Mouse (Mus musculus) stomach, embryonic 16.5 days (tissue): ENCODE results near the gene Fam186b. TPM values are rescaled to one million over a fixed set of nuclear protein-coding genes. Genes with fewer than 3 reads are reported as not detected.
"Not testable (repeated sequence)": the region's sequence is repeated elsewhere in the genome, so short reads cannot be mapped to it uniquely, and the experiment has no call there.

ENCODE experiments used
- ATAC-seq: fragments of 200-750 bp; cut with Nextera tagmentation; 2 replicates; pipeline ENCODE4 v1.8.0; 2017; ENCODE audit warnings: moderate number of reproducible peaks, moderate TSS enrichment; ENCODE audit not compliant: insufficient read depth, low FRiP score
- H3K27ac ChIP-seq: fragments of 300-500 bp; sonication (generic); 2 replicates; pipeline ENCODE4 v1.5.1; 2014; ENCODE audit warnings: low read length
- H3K27me3 ChIP-seq: fragments of 300-500 bp; sonication (generic); 2 replicates; pipeline ENCODE4 v1.6.1; 2014; ENCODE audit warnings: low read length, control low read depth, mixed read lengths; ENCODE audit not compliant: control insufficient read depth, insufficient read depth
- H3K36me3 ChIP-seq: fragments of 300-500 bp; sonication (generic); 2 replicates; pipeline ENCODE4 v1.6.1; 2014; ENCODE audit warnings: low read length; ENCODE audit not compliant: control insufficient read depth, insufficient read depth
- H3K4me1 ChIP-seq: fragments of 300-500 bp; sonication (generic); 2 replicates; pipeline ENCODE4 v1.6.1; 2014; ENCODE audit warnings: low read length, control low read depth, mixed read lengths; ENCODE audit not compliant: control insufficient read depth, insufficient read depth
- H3K4me2 ChIP-seq: fragments of 300-500 bp; sonication (generic); 2 replicates; pipeline ENCODE4 v1.6.1; 2014; ENCODE audit warnings: low read depth, low read length, mixed read lengths
- H3K4me3 ChIP-seq: fragments of 300-500 bp; sonication (generic); replicated peaks from 2 replicates; pipeline ENCODE4 v1.5.1; 2014; ENCODE audit warnings: mild to moderate bottlenecking, low read length
- H3K9ac ChIP-seq: fragments of 300-500 bp; sonication (generic); 2 replicates; pipeline ENCODE4 v1.6.1; 2014; ENCODE audit warnings: low read length
- H3K9me3 ChIP-seq: fragments of 300-500 bp; sonication (generic); replicated peaks from 2 replicates; pipeline ENCODE4 v1.6.1; 2016; ENCODE audit warnings: low read length, control low read depth; ENCODE audit not compliant: control insufficient read depth
- WGBS: fragments of 180-500 bp; shearing (Covaris S2); extraction: QIAGEN DNeasy Blood & Tissue Kit; methylation state at CpG from one replicate; pipeline ENCODE4 v1.1.7; 2014; 5-methylcytosine and 5-hydroxymethylcytosine counted together
- polyA plus RNA-seq: library from polyadenylated mRNA; unstranded; fragments of >200 nt; fragmentation: Nextera tagmentation; extraction: Ambion mirVana; gene quantifications from 2 replicates; pipeline ENCODE4 v1.2.1, GENCODE M21; 2015

Fam186b gene
- polyA plus RNA-seq, 1 experiment from 2014 or later, result 0.06 TPM

DNA sequence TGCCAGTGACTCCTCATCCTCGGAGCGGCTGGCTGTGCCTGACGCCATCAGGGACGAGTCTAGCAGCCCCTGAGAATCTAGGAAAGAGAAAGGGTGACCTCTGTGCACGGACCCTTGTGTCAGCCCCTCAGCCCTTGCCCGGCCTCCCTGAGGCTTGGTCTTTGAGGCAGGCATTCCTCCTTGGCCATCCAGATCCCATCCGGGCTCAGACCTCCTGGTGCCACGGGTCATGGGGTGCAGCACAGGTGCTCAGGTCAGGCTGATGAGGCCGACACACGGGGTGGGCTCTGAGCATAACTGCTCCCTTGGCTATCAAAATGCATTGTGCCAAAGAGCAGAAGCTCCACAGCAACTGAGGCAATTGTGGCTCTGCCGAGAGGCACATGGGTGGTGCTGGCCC lies 45.8 kb downstream of the Fam186b start:
- Histone ChIP-seq H3K36me3 (peaks cover 6% of the 10 kb centered on the region; the same call in 1 of the 2 replicates), H3K4me2 (no peak overlapping the region), H3K4me3 (no peak overlapping the region), H3K27ac (no peak overlapping the region), H3K9ac (no peak overlapping the region; the same call in 1 of the 2 replicates), H3K27me3 (no peaks in the 10 kb centered on the region), H3K9me3 (no peaks in the 10 kb centered on the region), H3K4me1 (peaks cover 12% of the 10 kb centered on the region)
- WGBS, result 91% methylated on average over 11 of the region's 11 CpGs
- no peak for ATAC-seq

DNA sequence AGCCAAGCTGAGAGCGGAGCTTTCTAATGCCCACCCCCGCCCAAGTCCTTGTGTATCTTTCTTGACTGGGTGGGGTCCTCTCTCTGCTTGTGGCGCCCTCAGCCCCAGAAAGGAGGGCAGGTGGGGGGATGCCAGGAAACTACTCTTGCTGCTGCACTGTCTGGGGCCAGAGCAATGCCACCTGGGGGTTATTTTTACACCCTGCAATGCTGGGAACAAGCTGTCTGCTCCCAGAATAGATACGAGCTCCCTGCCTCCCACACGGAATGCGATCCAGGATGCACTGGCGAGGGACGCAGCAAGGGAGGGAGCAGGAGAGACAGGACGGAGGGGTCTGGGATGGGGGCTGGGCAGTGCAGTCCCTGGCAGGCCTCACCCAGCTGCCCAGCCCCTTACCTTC lies 46.7 kb downstream of the Fam186b start:
- H3K36me3 ChIP-seq, result peaks cover 10% of the 10 kb centered on the region; the same call in 1 of the 2 replicates
- no peaks in the 10 kb centered on the region for H3K9me3 ChIP-seq
- H3K4me2 ChIP-seq, result no peak overlapping the region
- no peaks in the 10 kb centered on the region for H3K27me3 ChIP-seq
- no peak overlapping the region for H3K4me3 ChIP-seq
- peaks cover 9% of the 10 kb centered on the region for H3K4me1 ChIP-seq
- no peak overlapping the region; the same call in 1 of the 2 replicates for H3K9ac ChIP-seq
- no peak for ATAC-seq
- no peak overlapping the region for H3K27ac ChIP-seq
- 71% methylated on average over 9 of the region's 9 CpGs for WGBS

DNA sequence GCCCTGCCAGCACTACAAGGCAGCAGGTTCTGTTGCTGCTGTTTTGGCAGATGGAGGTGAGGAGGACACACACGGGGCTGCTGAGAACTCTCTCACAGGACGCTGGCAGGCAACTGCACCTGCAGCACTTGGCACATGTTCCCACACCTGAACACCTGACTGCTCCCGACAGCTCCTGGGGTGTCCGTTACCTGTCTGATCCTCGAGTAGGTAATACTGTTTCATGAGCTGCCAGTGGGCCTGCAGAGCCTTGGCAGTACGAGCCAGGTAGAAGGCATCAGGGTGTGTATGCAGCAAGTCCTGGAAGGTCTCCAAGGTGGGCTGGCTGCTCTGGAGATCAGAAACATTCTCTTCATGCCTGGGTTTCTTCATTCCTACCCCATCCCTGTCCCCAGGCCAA lies 49.0 kb downstream of the Fam186b start:
- not testable (repeated sequence) for H3K9me3 ChIP-seq

DNA sequence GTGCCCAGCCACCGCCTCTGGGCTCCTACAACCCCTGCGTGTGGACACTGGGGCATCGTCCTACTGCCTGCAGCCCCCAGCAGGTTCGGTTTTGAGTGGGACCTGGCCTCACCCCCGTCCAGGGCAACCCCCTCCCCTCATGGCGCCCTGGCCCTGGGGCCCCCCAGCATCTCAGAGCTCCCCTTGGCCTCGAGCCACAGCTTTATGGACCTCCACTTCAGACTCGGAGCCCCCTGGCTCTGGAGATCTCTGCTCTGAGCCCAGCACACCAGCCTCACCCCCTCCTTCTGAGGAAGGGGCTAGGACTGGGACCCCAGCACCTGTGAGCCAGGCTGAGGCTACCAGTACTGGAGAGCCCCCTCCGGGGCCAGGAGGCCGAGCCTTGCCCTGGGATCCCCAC lies 53.6 kb downstream of the Fam186b start:
- Histone ChIP-seq H3K9me3 (no peaks in the 10 kb centered on the region), H3K4me2 (no peak overlapping the region), H3K36me3 (0 out of 2 replicates have a peak, but pooled peaks cover 9% of the 10 kb centered on the region), H3K27ac (no peak overlapping the region), H3K27me3 (no peaks in the 10 kb centered on the region), H3K9ac (no peak overlapping the region), H3K4me1 (no peaks in the 10 kb centered on the region), H3K4me3 (no peak overlapping the region)
- no peak for ATAC-seq
- WGBS, result 85% methylated on average over 10 of the region's 10 CpGs

More for the DNA sequence above, 49.0 kb downstream of the Fam186b start:
- not testable (repeated sequence) for H3K4me1 ChIP-seq, H3K4me2 ChIP-seq, H3K4me3 ChIP-seq, ATAC-seq, H3K27me3 ChIP-seq, H3K27ac ChIP-seq, H3K9ac ChIP-seq
- H3K36me3 ChIP-seq, result peaks cover 15% of the 10 kb centered on the region; the same call in 1 of the 2 replicates
- WGBS, result 77% methylated on average over 6 of the region's 6 CpGs

DNA sequence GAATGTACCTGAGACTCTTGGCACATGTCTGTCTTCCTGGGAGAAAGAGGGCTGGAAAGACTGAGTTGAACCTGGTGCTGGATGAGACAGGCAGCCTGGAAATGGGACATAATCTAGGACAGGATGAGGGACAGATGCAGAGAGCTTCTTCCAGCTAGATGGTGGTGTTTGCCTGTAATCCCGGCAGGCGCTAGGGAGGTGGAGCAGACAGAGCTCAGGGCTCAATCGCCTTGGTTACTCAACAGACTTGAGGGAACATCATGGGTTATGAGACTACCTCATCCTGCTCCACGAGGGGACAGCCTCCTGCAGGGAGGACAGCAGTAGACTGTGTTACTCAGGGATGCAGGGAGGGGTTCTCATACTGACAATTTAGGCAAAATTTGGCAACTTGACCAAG lies 54.4 kb downstream of the Fam186b start:
- ATAC-seq, result no peak

DNA sequence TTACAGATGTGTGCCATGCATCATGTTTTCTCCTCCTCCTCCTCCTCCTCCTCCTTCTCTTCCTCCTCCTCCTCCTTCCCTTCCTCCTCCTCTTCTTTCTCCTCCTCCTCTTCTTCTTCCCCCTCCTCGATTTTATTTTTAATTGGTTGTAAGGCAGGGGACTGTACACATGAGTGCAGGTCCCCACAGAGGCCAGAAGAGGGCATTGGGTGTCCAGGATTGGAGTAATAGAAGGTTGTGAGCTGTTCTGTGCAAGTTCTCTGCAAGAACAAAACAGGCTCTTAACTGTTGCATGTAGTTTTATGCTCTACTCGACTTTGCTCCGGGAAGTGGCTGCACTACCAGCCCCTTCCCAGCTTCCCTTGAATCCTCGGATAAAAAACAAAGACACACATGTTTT lies 55.6 kb downstream of the Fam186b start:
- 0 out of 2 replicates have a peak, but pooled peaks cover 9% of the 10 kb centered on the region for H3K36me3 ChIP-seq
- WGBS, result 72% methylated on average over 4 of the region's 4 CpGs
- no peaks in the 10 kb centered on the region for H3K9me3 ChIP-seq
- no peak overlapping the region for H3K4me2 ChIP-seq
- H3K27me3 ChIP-seq, result no peaks in the 10 kb centered on the region
- H3K27ac ChIP-seq, result no peak overlapping the region
- no peaks in the 10 kb centered on the region for H3K4me1 ChIP-seq
- no peak overlapping the region for H3K4me3 ChIP-seq
- H3K9ac ChIP-seq, result no peak overlapping the region
- no peak; the same call in 1 of the 2 replicates for ATAC-seq

More for the DNA sequence above, 54.4 kb downstream of the Fam186b start:
- H3K36me3 ChIP-seq, result 0 out of 2 replicates have a peak, but pooled peaks cover 9% of the 10 kb centered on the region
- no peak overlapping the region for H3K4me2 ChIP-seq
- no peaks in the 10 kb centered on the region for H3K27me3 ChIP-seq
- no peaks in the 10 kb centered on the region for H3K9me3 ChIP-seq
- H3K27ac ChIP-seq, result no peak overlapping the region
- no peak overlapping the region for H3K4me3 ChIP-seq
- 71% methylated on average over 4 of the region's 4 CpGs for WGBS
- H3K9ac ChIP-seq, result no peak overlapping the region
- no peaks in the 10 kb centered on the region for H3K4me1 ChIP-seq

DNA sequence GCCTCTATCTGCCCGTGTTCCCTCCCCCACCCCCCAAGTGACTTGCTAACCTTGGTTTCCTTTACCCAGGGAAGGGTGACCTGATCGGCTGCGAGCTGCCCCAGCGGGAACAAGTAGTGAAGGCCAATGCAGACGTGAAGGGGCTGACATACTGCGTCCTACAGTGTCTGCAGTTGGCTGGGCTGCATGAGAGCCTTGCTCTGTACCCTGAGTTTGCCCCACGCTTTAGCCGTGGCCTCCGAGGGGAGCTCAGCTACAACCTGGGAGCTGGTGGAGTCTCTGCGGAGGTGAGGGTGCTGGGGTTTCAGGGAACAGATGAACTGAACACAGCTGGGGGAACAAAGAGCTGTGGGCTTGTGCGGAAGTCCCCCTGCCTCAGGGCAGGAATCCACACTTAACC lies 57.7 kb downstream of the Fam186b start:
- Histone ChIP-seq H3K36me3 (0 out of 2 replicates have a peak, but pooled peaks cover 4% of the 10 kb centered on the region), H3K4me2 (no peak overlapping the region), H3K4me3 (no peak overlapping the region), H3K4me1 (no peaks in the 10 kb centered on the region; the same call in 1 of the 2 replicates), H3K27ac (no peak overlapping the region), H3K27me3 (no peaks in the 10 kb centered on the region; the same call in 1 of the 2 replicates), H3K9me3 (no peaks in the 10 kb centered on the region), H3K9ac (no peak overlapping the region; the same call in 1 of the 2 replicates)
- no peak for ATAC-seq
- 59% methylated on average over 11 of the region's 11 CpGs for WGBS

DNA sequence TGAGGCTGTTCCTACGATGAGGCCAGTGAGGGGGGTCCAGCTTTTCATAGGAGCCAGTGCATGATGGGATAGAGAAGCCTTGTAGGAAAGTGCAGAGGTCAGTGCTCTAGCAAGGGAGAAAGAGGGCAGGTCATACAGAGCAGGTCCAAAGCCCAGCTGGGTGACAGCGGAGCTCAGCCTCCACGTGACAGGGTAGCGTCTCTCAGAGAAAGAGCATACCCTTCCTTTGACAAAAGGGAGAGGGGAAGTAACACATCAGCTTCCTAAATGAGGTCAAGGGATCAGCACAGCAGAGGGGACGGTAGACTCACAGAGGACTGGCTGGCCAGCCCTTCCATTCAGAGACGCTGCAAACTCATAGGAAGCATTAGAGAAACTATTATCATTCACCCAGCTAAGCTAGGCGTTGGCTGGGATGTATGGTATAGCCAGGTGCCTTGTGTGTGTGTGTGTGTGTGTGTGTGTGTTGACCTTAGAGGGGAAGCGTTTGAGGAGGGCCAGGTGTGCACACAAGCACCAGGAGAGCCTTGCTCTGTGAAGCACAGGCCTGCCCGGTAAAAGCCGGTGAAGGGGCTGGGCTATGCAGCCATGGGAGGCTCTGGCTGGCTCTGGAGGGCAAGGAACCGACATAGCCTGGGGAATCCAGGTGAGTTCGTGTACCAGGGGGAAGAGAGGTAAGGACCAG lies 61.2 kb downstream of the Fam186b start:
- WGBS, result 45% methylated on average over 12 of the region's 12 CpGs
- Histone ChIP-seq H3K4me1 (no peaks in the 10 kb centered on the region; the same call in 1 of the 2 replicates), H3K9ac (no peak overlapping the region), H3K4me3 (no peak overlapping the region), H3K27ac (no peak overlapping the region), H3K9me3 (no peaks in the 10 kb centered on the region), H3K27me3 (peaks cover 15% of the 10 kb centered on the region), H3K4me2 (no peak overlapping the region), H3K36me3 (no peaks in the 10 kb centered on the region)
- ATAC-seq, result no peak

DNA sequence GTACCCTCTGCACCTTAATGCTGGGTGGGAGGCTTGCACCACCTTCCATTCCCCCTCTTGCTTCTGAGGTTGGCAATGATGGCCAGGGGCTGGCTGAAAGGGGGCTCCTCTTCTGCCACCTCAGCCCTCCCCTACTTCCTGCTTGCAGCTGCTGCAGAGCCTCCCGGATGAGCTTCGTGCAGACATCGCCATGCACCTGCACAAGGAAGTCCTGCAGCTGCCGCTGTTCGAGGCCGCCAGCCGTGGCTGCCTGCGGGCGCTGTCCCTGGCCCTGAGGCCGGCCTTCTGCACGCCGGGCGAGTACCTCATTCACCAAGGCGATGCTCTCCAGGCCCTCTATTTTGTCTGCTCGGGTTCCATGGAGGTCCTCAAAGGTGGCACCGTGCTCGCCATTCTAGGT lies 62.0 kb downstream of the Fam186b start:
- Histone ChIP-seq H3K4me2 (no peak overlapping the region), H3K27ac (no peak overlapping the region), H3K9ac (no peak overlapping the region), H3K4me1 (no peaks in the 10 kb centered on the region; the same call in 1 of the 2 replicates), H3K27me3 (peaks cover 18% of the 10 kb centered on the region), H3K9me3 (no peaks in the 10 kb centered on the region), H3K36me3 (no peaks in the 10 kb centered on the region), H3K4me3 (no peak overlapping the region)
- ATAC-seq, result no peak
- 46% methylated on average over 17 of the region's 17 CpGs for WGBS
